Mouse (Mus musculus) layer of hippocampus, adult 9-11 months (tissue): ENCODE results near the gene Dync2li1.

ENCODE experiments used
- DNase-seq: peaks from one replicate; pipeline ENCODE4 v3.0.0; 2022

Gene Dync2li1

DNA sequence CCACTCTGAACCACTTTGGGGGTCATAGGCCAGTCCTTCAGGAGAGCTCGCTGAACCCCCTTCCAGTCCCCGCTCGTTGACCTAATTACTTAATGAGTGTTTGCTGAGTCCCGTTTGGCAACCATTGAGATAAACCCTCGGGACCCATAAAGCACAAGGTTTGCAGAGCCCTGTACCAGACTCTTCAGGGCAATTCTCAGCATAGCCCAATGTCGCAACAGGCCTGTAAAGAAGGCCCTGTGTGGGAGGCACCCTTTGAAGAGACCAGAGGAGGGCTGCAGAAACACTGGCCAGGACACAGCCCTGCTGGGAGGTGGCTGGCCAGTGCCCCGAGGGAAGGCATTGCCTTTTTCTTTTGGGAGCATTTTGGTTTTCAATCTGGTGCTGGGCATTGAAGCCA, 14.3 kb upstream of the Dync2li1 start:
- no peak for DNase-seq

DNA sequence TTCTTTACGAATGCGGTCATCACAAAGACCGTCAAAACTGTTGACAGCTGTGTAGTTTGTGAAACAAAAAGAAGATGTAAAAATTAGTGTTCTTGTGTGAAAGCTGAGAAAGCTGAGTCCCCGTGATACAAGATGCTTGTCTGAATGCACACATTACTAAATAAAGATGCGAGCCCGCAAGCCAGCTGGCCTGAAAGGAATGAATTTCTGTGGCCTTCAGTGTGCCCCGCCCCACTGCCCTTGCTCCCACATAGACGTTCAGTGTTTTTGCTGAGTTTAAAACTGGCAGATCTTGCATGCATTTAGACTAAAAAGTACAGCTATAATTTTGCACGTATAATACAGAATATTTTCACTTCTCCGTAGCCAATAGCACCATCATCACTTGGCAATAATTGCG, 10.5 kb upstream of the Dync2li1 start:
- no peak for DNase-seq

GRCm38 (mm10) chr17:84616526-84617074, 9.7 kb upstream of the Dync2li1 start:
- no peak for DNase-seq

DNA sequence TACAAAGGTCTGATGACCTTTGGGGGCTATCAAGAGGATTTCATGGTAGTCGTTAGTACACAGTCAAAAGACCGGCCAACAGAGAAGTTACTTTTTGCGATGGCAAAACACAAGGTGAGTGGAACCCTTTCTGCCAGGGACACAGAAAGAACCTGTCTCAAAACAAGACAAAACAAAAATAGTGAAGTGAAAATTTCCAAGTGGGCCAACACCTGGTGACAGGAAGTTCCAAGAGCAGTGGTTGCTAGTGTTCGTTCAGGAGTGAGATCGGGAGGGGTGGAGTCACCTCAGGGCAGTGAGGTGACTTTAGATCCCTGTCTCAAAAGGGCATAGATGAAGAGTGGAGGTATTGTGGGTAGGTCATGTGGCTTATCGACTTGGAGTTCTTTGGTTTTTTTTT, 8.3 kb upstream of the Dync2li1 start:
- DNase-seq: no peak

DNA sequence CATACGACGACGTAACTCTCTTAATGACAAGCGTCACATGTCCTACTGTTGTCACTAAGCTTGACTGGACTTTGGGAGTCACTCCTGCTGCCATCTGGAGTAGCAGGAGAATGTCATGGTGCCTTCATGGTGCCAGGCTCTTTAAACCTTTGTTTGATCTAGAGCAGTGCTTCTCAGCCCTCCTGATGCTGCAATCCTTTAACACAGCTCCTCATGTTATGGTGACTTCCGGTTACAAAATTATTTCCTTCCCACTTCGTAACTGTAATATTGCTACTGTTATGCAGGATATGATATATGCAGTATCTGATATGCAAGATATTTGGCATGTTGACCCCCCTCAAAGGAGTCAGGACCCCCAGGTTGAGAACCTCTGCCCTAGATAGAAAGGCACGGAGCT, 7.2 kb upstream of the Dync2li1 start:
- DNase-seq: no peak

DNA sequence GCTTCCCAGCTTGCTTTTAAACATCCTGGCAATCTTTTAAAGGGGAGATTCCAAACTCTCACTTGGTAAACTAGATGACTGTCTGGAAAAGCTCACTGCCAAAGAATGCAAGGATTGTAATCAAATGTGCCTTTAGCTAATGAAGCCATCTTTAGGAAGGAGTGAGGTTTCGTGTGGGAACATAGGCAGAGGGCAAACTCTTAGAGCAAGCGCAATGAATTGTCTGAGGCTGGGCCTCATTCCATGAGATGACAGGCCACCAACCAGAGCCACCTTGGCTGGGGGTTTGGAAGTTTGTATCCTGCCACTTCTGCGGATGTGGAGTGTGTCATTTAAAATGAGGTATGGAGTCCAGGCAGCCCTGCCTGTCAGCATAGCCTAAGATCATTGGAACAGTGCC, 6.2 kb upstream of the Dync2li1 start:
- DNase-seq: no peak

- DNase-seq: no peak
These were observed 5.7 kb upstream of the Dync2li1 start for GRCm38 (mm10) chr17:84620610-84621009.

DNA sequence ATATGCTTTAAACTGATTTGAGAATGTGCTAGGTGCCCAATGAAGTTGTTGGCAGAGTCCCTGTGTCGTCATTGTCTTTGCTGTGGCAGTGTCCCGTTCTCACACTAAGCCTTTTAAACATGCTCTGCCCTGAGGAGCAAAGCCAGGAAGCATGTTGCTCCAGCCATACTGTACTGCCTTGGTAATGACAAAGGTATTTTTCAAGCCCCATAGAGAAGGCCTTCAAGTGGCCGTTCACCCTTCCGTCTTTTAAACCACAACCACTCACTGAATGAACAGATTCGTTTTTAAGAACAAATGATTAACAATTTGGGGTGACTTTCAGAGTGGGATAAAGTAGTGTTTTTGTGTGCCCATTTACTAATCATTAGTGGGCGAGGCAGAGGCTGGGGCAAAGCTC, 5.1 kb upstream of the Dync2li1 start:
- DNase-seq: no peak

DNA sequence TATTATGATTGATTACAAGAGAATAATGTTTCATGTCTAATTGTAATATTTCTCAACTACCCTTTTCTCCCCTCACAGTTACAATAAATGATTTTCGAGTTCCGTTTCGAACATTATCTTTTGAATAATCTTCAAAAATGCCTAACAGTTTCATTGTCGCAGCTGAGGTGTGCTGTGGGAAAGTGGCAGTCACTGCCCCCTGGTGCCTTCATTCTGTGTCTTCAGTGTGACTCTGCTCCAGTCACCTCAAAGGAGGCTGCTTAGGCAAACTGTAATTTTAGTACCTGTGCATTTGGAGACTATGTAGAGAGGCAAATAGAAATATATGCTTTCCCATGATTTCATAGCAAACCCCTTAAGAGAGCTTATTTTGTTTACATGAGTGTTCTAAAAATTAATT, 4.3 kb upstream of the Dync2li1 start:
- no peak for DNase-seq

- no peak for DNase-seq
These were observed 3.4 kb upstream of the Dync2li1 start for GRCm38 (mm10) chr17:84622873-84623272.

DNA sequence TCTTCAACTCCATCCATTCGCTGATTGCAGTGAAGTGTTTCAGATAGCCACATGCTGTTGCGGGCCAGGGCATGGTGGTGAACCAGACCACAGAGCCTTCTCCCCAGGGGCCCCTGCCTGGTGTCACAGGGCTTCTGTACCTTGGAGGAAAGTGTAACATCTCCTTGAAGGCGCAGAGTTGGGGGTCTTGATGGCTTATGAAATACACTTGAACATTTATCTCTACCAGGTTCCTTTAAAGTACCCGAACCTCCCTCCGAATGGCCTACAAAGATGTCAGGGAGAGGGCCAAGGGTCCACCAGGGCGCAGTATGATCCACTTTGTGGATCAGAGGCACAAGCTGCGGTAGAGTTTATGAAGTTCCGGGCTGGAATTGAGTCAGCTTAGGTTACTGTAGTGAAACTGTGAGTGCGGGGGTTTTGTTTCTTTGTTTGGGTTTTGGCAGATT, 585 bp downstream of the Dync2li1 start:
- no peak for DNase-seq

- DNase-seq: no peak
These were observed 1.4 kb downstream of the Dync2li1 start for GRCm38 (mm10) chr17:84627721-84628120.

DNA sequence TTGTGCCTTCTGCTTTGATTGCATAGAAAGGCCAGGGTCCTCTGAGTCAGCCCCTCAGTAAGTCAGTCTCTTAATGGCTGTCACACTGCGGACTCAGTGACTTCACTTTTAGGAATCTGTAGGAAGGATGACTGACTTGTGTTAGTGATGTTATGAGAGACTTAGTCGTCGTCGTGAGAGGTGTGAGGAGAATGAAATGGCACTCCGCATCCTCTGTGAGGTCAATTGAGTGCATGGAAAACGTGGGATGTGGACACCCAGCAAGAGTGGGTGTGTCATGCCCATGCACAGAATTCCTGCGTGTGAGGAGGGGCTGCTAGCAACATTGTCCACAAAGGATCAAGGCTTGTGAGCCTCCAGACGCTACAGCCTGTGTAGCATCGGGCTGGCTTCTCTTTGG, 2.3 kb downstream of the Dync2li1 start:
- no peak for DNase-seq

- DNase-seq: no peak
These were observed 5.5 kb downstream of the Dync2li1 start for GRCm38 (mm10) chr17:84631836-84632235.

DNA sequence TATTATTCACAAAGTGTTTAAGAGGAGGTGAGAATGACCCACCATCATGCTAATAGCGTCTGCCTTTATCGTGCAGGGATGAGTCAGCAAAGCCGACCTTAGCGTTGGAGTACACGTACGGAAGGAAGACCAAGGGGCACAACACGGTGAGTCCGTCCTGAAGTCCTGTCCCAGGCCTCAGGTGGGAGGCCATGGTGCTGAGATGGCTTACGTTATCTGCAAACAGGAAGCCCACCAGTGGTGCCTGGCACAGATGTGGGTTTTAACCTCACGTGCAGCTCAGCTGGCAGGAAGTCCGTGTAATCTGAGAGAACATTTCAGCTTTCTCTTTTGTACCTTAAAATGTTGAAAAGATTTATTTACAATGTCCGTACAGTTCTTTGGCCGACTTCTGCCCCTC, 7.1 kb downstream of the Dync2li1 start:
- no peak for DNase-seq

- DNase-seq: no peak
These were observed 10.0 kb downstream of the Dync2li1 start for GRCm38 (mm10) chr17:84636328-84636727.

DNA sequence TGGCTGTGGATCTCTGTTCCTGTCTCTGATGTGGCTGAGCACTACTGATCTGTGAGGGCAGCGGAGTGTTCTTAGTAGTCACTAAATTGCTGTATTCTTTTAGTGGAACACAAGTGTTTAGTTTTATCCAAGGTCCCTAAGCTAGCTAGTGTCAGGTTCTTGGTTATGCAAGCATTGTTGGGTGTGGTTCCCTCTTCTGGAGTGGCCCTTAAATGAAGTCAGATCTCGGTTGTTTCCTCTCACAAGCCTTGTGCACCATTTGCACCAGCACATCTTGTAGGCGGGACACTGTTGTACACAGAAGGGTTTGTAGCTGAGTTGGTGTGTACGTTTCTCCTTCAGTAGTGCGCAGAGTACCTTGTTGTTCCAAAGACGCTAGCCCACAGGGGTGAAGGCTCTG, 11.7 kb downstream of the Dync2li1 start:
- no peak for DNase-seq

- no peak for DNase-seq
These were observed 13.6 kb downstream of the Dync2li1 start for GRCm38 (mm10) chr17:84639796-84640378.

- peak; percentile 17 for DNase-seq
These were observed 15.6 kb downstream of the Dync2li1 start for GRCm38 (mm10) chr17:84641893-84642292.

DNA sequence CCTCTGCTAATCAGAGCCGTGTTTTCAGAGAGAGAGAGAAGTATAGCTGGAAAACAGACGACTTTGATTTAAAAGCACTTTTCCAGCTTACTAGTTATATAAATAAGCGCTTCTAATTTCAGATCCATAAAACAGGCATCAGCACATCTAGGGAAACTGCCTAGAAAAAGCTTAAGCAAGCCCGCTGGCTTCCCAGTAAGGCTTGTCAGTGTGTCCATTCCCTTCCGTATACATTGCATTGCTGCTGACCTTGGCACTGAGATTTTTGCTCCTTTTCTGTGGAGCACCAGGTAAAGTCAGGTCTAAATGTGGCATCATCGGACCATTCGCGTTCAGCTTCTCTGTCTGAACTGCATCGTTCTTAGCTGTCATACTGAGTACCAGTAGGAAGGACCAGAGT, 16.0 kb downstream of the Dync2li1 start:
- no peak for DNase-seq

DNA sequence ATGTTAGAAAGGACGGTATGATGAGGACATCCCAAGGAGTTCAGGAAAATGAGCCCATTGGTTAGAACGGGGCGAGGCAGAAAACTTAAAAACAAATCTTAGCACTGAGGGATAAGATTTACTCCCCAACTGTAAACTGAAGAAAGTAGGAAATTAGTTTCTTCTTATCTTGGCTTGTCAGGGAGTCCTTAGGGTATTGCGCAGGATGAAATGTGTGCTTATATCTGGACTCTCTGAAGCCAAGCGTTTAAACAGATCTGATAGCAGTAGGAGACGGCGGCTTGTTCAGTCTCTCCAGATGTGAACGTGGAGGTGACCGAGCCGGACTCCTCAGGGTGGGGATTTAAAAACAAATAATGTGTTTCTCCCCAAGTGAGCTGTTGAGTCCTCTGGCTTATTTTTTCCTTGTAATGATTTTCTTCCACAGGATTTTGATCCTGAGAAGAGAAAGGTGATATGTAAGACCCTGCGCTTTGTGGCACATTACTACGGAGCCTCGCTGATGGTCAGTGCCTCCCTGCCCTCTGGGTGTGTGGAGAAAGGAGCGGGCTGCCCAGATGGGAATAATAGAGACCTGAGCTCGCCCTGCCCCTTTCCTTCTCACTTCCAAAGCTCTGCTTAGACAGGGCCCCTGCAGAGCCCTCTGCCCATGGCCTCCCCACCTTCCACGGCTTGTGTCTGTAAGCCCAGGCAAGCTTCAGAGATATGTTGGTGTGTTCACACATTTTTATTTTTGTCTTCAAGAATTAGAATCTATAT, 18.2 kb downstream of the Dync2li1 start:
- DNase-seq: no peak

DNA sequence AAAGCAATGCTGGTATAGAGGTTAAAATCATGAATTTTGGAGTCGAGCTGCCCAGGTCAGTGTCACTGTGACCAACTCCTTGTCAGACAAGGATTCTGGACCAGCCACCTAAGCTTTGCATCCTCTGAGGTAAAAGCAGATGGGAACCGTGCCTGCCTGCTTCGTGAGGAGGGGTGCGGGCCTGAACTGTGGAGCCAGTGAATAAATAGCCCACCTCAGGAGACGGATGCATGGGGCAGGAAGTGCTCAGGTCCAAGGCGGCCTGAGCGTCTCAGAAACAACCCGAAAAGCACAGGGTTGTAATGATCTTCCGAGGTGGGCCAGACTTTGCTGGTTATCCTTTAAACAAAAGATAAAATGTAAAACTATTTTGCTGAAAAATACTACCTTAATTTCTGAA, 18.8 kb downstream of the Dync2li1 start:
- DNase-seq: no peak

DNA sequence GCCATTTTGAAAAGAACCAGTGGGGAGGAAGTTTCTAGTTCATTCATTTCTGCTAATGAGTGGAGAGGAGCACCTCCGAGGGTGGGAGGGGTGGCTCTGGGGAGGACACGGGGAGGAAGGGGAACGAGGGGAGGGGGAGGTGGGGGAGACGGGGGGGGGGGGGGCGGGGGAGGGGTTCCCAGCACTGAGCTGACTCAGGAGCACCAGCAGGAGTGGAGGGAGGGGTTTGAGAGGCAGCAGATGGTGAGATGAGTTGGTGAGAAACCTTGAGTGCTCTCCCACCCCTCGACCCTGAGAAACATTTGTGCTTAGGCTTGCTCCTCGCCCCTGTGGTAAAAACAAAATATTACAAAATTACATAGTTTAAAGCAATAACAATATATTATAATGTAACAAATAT, 19.6 kb downstream of the Dync2li1 start:
- DNase-seq: no peak

DNA sequence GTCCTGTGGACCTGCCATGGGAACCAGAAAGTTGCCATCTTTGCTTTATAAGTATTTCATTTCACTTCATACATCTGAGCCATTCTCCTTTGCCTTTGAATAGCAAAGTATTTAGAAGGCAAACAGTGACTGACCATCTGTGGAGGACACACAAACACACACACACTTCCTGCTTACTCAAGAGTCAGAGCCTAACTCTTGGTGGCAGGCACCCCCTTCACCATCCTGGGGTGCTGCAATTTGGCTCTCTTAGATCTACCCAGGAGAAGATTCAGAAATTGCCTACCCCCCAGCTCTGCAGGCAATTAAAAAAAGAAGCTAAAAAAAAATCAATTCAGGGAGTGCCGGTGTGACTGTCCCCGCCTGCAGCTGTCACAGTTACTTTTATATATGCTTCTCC, 20.2 kb downstream of the Dync2li1 start:
- DNase-seq: no peak

DNA sequence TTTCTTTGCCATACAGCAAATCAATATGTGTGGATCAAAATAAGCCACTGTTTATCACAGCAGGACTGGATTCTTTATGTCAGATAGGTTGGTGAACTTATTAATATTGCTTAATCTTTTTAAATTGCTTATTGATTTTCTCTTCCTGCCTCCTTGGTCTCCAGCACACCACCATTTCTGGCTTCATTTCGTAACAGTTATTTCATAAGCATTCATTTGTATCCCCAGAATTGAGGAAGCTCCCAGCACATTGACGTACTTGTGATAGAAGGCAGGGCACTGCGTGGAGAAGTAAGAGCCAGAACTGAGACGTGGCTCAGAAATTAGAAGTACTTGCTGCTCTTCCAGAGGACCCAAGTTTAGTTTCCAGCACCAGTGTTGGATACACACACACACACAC, 21.3 kb downstream of the Dync2li1 start:
- DNase-seq: no peak
